In the genomic region with DNA sequence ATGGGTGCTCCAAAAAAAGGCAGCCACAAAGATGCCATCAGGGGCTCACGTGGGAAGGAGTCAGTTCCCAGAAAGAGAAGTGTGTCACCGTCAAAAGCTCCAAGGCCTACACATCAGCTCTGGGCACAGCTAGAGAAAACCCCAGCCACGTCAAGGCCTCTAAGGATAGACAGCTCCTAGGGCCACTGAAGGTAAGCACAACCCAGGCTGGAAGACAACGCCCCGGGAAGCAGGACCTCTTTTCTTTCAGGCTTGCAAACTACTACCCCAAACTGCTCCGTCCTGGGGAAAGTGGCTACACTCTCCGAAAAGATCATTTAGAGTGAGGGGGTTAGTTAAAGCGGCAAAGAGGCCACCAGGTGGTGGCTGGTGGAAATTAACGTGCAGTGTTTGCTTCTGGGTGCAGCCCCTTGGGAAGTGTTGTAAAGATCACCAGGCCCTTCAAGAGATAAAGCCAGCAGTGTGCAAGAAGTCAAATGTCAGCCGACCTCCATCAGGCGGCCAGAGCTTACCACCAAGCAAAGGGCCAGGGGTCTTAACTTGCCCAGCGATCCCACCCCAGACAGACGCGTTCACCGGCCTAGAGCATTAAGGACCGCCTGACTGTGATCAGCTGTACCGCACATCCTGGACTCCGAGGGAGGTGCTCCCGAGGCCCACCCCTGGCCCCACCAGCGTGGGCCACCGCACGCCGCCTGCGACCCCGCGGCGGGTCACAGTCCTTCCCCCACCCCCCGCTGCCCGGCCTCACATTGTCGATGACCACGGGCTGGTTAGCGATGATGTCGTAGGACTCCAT, we compare ENCODE assay signal across 8 mouse cellular contexts. TPM values are rescaled to one million over a fixed set of nuclear protein-coding genes. Genes with fewer than 3 reads are reported as not detected.
DNase-seq lines count a peak whose midpoint lies in the region; ATAC-seq and TF ChIP-seq lines count a peak whose summit lies in the region.

No protein-coding gene starts in this region.

- intact Hi-C loops in heart, adult 2 months (cut with DNase I), result loop anchor here (1.0 kb wide), 1 partner anchor 17 kb away; no protein-coding TSS in a partner anchor
- intact Hi-C loops in heart, postnatal 14 days (cut with DNase I), result no loop called here

- H3K4me2 ChIP-seq in embryonic facial prominence, embryonic 11.5 days (ENCODE audit: low read depth, low read length), result peak overlapping the region; percentile 78
- H3K4me2 ChIP-seq in stomach, embryonic 14.5 days (replicated peaks; ENCODE audit: low read depth, low read length), result peak overlapping the region; percentile 72

- peak in 1 of 2 experiments; percentile 40 for DNase-seq in heart, adult 2 months
- DNase-seq in heart, adult 8-10 months (ENCODE audit: low spot score), result no peak
- peak; percentile 61 for DNase-seq in T-cell, adult 2 months (ENCODE audit: low spot score)
- DNase-seq in embryonic facial prominence, embryonic 11.5 days (ENCODE audit: low spot score), result peak; percentile 51
- DNase-seq in heart, postnatal 14 days, result peak; percentile 25 to 44
- DNase-seq in layer of hippocampus, postnatal 14 days (ENCODE audit: low spot score in 2 of 2), result peak; percentile 37 to 41

- WGBS in heart, adult 2 months, result under 1% methylated on average over 33 of the region's 33 CpGs
- WGBS in embryonic facial prominence, embryonic 11.5 days, result 1% methylated on average over 33 of the region's 33 CpGs
- WGBS in stomach, embryonic 14.5 days, result under 1% methylated on average over 33 of the region's 33 CpGs

- TF ChIP-seq EP300 in heart, adult 2 months (IDR thresholded peaks at IDR 0.05; ENCODE audit: insufficient read depth, low read depth, low read length), result no peak

- ATAC-seq in embryonic facial prominence, embryonic 11.5 days (replicated peaks; ENCODE audit: insufficient number of reproducible peaks, low FRiP score, low TSS enrichment, low read depth), result peak; percentile 78
- peak; percentile 53 for ATAC-seq in stomach, embryonic 14.5 days (ENCODE audit: insufficient number of reproducible peaks, insufficient read depth, low FRiP score, low read depth)

- peak overlapping the region; percentile 96 for H3K4me3 ChIP-seq in heart, adult 2 months
- peak overlapping the region; percentile 95 for H3K4me3 ChIP-seq in embryonic facial prominence, embryonic 11.5 days (ENCODE audit: low read depth, low read length)
- H3K4me3 ChIP-seq in megakaryocyte, embryonic 14.5 days (replicated peaks), result peak overlapping the region; percentile 96
- H3K4me3 ChIP-seq in stomach, embryonic 14.5 days (ENCODE audit: low read depth, low read length), result peak overlapping the region; percentile 95

- H3K79me2 ChIP-seq in heart, adult 2 months (replicated peaks; ENCODE audit: control insufficient read depth, insufficient read depth, low read length), result peaks cover 1% of the 10 kb centered on the region

- peak; percentile 62 for TF ChIP-seq CTCF in heart, adult 2 months (IDR thresholded peaks at IDR 0.05)

- no peaks in the 10 kb centered on the region for H3K9me3 ChIP-seq in embryonic facial prominence, embryonic 11.5 days (replicated peaks; ENCODE audit: control insufficient read depth, low read length)
- peaks cover 11% of the 10 kb centered on the region for H3K9me3 ChIP-seq in megakaryocyte, embryonic 14.5 days
- no peaks in the 10 kb centered on the region for H3K9me3 ChIP-seq in stomach, embryonic 14.5 days (ENCODE audit: control insufficient read depth, low read depth, low read length)

- H3K36me3 ChIP-seq in heart, adult 2 months (ENCODE audit: control insufficient read depth, insufficient read depth, low read length), result no peaks in the 10 kb centered on the region
- peaks cover 3% of the 10 kb centered on the region for H3K36me3 ChIP-seq in embryonic facial prominence, embryonic 11.5 days (replicated peaks; ENCODE audit: control insufficient read depth, insufficient read depth, low read depth, low read length)
- peaks cover 42% of the 10 kb centered on the region for H3K36me3 ChIP-seq in megakaryocyte, embryonic 14.5 days (replicated peaks; ENCODE audit: low read length)
- peaks cover 22% of the 10 kb centered on the region; the same call in 1 of the 2 replicates for H3K36me3 ChIP-seq in stomach, embryonic 14.5 days (ENCODE audit: control insufficient read depth, insufficient read depth, low read length)

- peak overlapping the region; percentile 89 for H3K9ac ChIP-seq in heart, adult 2 months (ENCODE audit: low read depth, low read length)
- peak overlapping the region; percentile 91 for H3K9ac ChIP-seq in embryonic facial prominence, embryonic 11.5 days (replicated peaks; ENCODE audit: low read length)
- H3K9ac ChIP-seq in stomach, embryonic 14.5 days (replicated peaks; ENCODE audit: low read depth, low read length), result peak overlapping the region; percentile 97

- no peak for TF ChIP-seq POLR2A in heart, adult 2 months (IDR thresholded peaks at IDR 0.05; ENCODE audit: insufficient read depth, low read depth, low read length)

- peaks cover 9% of the 10 kb centered on the region for H3K4me1 ChIP-seq in heart, adult 2 months (ENCODE audit: control insufficient read depth, insufficient read depth, low read length)
- no peaks in the 10 kb centered on the region; the same call in none of the 2 replicates for H3K4me1 ChIP-seq in embryonic facial prominence, embryonic 11.5 days (ENCODE audit: control insufficient read depth, insufficient read depth, low read length)
- peaks cover 37% of the 10 kb centered on the region for H3K4me1 ChIP-seq in megakaryocyte, embryonic 14.5 days
- peaks cover 11% of the 10 kb centered on the region for H3K4me1 ChIP-seq in stomach, embryonic 14.5 days (ENCODE audit: control insufficient read depth, insufficient read depth, low read length)

- peak overlapping the region; percentile 94 for H3K27ac ChIP-seq in heart, adult 2 months
- peak overlapping the region; percentile 25; the same call in 1 of the 2 replicates for H3K27ac ChIP-seq in embryonic facial prominence, embryonic 11.5 days (replicated peaks; ENCODE audit: low read depth, low read length)
- H3K27ac ChIP-seq in stomach, embryonic 14.5 days (ENCODE audit: low read length), result peak overlapping the region; percentile 80

- H3K27me3 ChIP-seq in heart, adult 2 months (ENCODE audit: control insufficient read depth, insufficient read depth, low read length), result no peaks in the 10 kb centered on the region
- no peaks in the 10 kb centered on the region for H3K27me3 ChIP-seq in embryonic facial prominence, embryonic 11.5 days (ENCODE audit: control insufficient read depth, insufficient read depth, low read length)
- peaks cover 2% of the 10 kb centered on the region for H3K27me3 ChIP-seq in megakaryocyte, embryonic 14.5 days (replicated peaks)
- no peaks in the 10 kb centered on the region for H3K27me3 ChIP-seq in stomach, embryonic 14.5 days (ENCODE audit: control insufficient read depth, insufficient read depth, low read length)

RNA-seq across cellular contexts. Expression of a gene that starts 0.7 kb away (rescaled TPM):
- not detected for total RNA-seq in heart, adult 2 months (2021)
- not detected in 2 replicates for polyA plus RNA-seq in heart, adult 2 months (2012; rRNA removed)
- not detected for total RNA-seq in heart, adult 8-10 months (2022)
- polyA plus RNA-seq in embryonic facial prominence, embryonic 11.5 days (2014; fragmentation: Nextera tagmentation; extraction: Ambion mirVana), result 0.31 TPM in 1 of 2 replicates, not detected in the other
- not detected for total RNA-seq in heart, postnatal 14 days (2021)
- total RNA-seq in layer of hippocampus, postnatal 14 days (2021), result under 1 TPM; 0.36 to 0.60 TPM
- not detected in 2 replicates for polyA plus RNA-seq in megakaryocyte, embryonic 14.5 days (2012; ENCODE audit: insufficient read depth, low replicate concordance)
- not detected in 2 replicates for polyA plus RNA-seq in stomach, embryonic 14.5 days (2014; fragmentation: Nextera tagmentation; extraction: Ambion mirVana)

RNA-seq across cellular contexts. Expression of a gene that starts 5.0 kb away (rescaled TPM):
- 10 to 100 TPM; 89.8 to 98.1 TPM for total RNA-seq in heart, adult 2 months (2021)
- polyA plus RNA-seq in heart, adult 2 months (2012; rRNA removed), result 94.8 and 122 TPM in 2 replicates
- total RNA-seq in heart, adult 8-10 months (2022), result 10 to 100 TPM; 84.9 to 97.9 (median 92.4) TPM
- polyA plus RNA-seq in embryonic facial prominence, embryonic 11.5 days (2014; fragmentation: Nextera tagmentation; extraction: Ambion mirVana), result 90.9 and 99.0 TPM in 2 replicates
- 100 to 1,000 TPM; 106 TPM for total RNA-seq in heart, postnatal 14 days (2021)
- total RNA-seq in layer of hippocampus, postnatal 14 days (2021), result 100 to 1,000 TPM; 215 to 223 TPM
- polyA plus RNA-seq in megakaryocyte, embryonic 14.5 days (2012; ENCODE audit: insufficient read depth, low replicate concordance), result 26.0 and 36.4 TPM in 2 replicates
- polyA plus RNA-seq in stomach, embryonic 14.5 days (2014; fragmentation: Nextera tagmentation; extraction: Ambion mirVana), result 86.9 and 91.3 TPM in 2 replicates

RNA-seq across cellular contexts. Expression of a gene that starts 18.0 kb away (rescaled TPM):
- total RNA-seq in heart, adult 2 months (2021), result 1,000 to 10,000 TPM; 2,054 to 2,380 TPM
- polyA plus RNA-seq in heart, adult 2 months (2012; rRNA removed), result 1,765 and 1,963 TPM in 2 replicates
- 1,000 to 10,000 TPM; 1,794 to 2,512 (median 2,152) TPM for total RNA-seq in heart, adult 8-10 months (2022)
- polyA plus RNA-seq in embryonic facial prominence, embryonic 11.5 days (2014; fragmentation: Nextera tagmentation; extraction: Ambion mirVana), result 460 and 476 TPM in 2 replicates
- 1,000 to 10,000 TPM; 2,156 to 2,164 TPM for total RNA-seq in heart, postnatal 14 days (2021)
- 100 to 1,000 TPM; 770 to 824 TPM for total RNA-seq in layer of hippocampus, postnatal 14 days (2021)
- polyA plus RNA-seq in megakaryocyte, embryonic 14.5 days (2012; ENCODE audit: insufficient read depth, low replicate concordance), result 541 and 3,162 TPM in 2 replicates
- 613 and 651 TPM in 2 replicates for polyA plus RNA-seq in stomach, embryonic 14.5 days (2014; fragmentation: Nextera tagmentation; extraction: Ambion mirVana)

RNA-seq across cellular contexts. Expression of a gene that starts 26.3 kb away (rescaled TPM):
- under 1 TPM in 1 of 2 experiments, not detected in 1; 0.39 TPM for total RNA-seq in heart, adult 2 months (2021)
- polyA plus RNA-seq in heart, adult 2 months (2012; rRNA removed), result 0.80 and 1.5 TPM in 2 replicates
- under 1 TPM in 2 of 4 experiments, not detected in 2; 0.44 to 0.62 TPM for total RNA-seq in heart, adult 8-10 months (2022)
- polyA plus RNA-seq in embryonic facial prominence, embryonic 11.5 days (2014; fragmentation: Nextera tagmentation; extraction: Ambion mirVana), result not detected in 2 replicates
- under 1 TPM; 0.67 to 0.73 TPM for total RNA-seq in heart, postnatal 14 days (2021)
- total RNA-seq in layer of hippocampus, postnatal 14 days (2021), result under 1 TPM; 0.41 to 0.52 TPM
- 2.0 TPM in 1 of 2 replicates, not detected in the other for polyA plus RNA-seq in megakaryocyte, embryonic 14.5 days (2012; ENCODE audit: insufficient read depth, low replicate concordance)
- polyA plus RNA-seq in stomach, embryonic 14.5 days (2014; fragmentation: Nextera tagmentation; extraction: Ambion mirVana), result 0.74 and 1.1 TPM in 2 replicates

RNA-seq across cellular contexts. Expression of a gene that starts 52.3 kb away (rescaled TPM):
- under 1 TPM; 0.32 to 0.34 TPM for total RNA-seq in heart, adult 2 months (2021)
- polyA plus RNA-seq in heart, adult 2 months (2012; rRNA removed), result 0.47 TPM in 2 replicates
- total RNA-seq in heart, adult 8-10 months (2022), result under 1 TPM in 2 of 4 experiments, not detected in 2; 0.20 to 0.78 TPM
- 0.15 and 0.18 TPM in 2 replicates for polyA plus RNA-seq in embryonic facial prominence, embryonic 11.5 days (2014; fragmentation: Nextera tagmentation; extraction: Ambion mirVana)
- total RNA-seq in heart, postnatal 14 days (2021), result 1 to 10 TPM in 1 of 2 experiments, under 1 TPM in 1; 0.22 to 3.3 TPM
- 1 to 10 TPM; 4.7 TPM for total RNA-seq in layer of hippocampus, postnatal 14 days (2021)
- not detected in 2 replicates for polyA plus RNA-seq in megakaryocyte, embryonic 14.5 days (2012; ENCODE audit: insufficient read depth, low replicate concordance)
- polyA plus RNA-seq in stomach, embryonic 14.5 days (2014; fragmentation: Nextera tagmentation; extraction: Ambion mirVana), result 0.29 and 0.78 TPM in 2 replicates

Comparison
In these comparisons a context has a peak if more than half of its experiments do, and no peak if none do; other contexts are left out.
1. H3K27ac ChIP-seq: peak in every context shown above with its lines; median percentile 94 in heart, adult 2 months; 80 in stomach, embryonic 14.5 days; 25 in embryonic facial prominence, embryonic 11.5 days.